Mouse (Mus musculus) CD4-positive, CD25-positive, alpha-beta regulatory T cell, adult 9 weeks (primary cell): Measurements from ENCODE around the gene Tbc1d1. TPM values are rescaled to one million over a fixed set of nuclear protein-coding genes. Genes with fewer than 3 reads are reported as not detected.

Experiments
- polyA plus RNA-seq: library from polyadenylated mRNA; unstranded; fragments of 100-300 nt; shearing (Covaris generic); gene quantifications from one replicate; pipeline ENCODE4 v1.2.1, GENCODE M21; 2017

Gene Tbc1d1
- 71.9 TPM for polyA plus RNA-seq

GRCm38 (mm10) chr5:64155861-64156550 is at the start of gene Tbc1d1:
Tbc1d1 (plus strand) TSS chr5:64156305.

Other genes with a start within 250 kb of the Tbc1d1 start
- gene Rell1, start 187.4 kb upstream of the Tbc1d1 start, polyA plus RNA-seq, result 8.6 TPM
- 35.8 TPM for gene Pgm2, start 63.4 kb upstream of the Tbc1d1 start, polyA plus RNA-seq